Mouse (Mus musculus) ovary, postnatal 36 days (tissue): ENCODE measurements at regions not wholly inside any gene's neighbourhood (a gene's known extent, or its start where the extent isn't known, plus 50 kb on each side); places are given as distances from the start of the nearest gene placed in this dataset.
A peak's percentile ranks its signal among the peaks of the same experiment; 100 is the strongest.

Source experiments
- DNase-seq: peaks from one replicate; pipeline ENCODE4 v3.0.0; 2022; ENCODE audit warnings: low spot score, mixed read lengths

GRCm38 (mm10) chr13:44347662-44348061 lies 381.6 kb upstream of the Jarid2 start:
- peak; percentile 30 for DNase-seq

GRCm38 (mm10) chr13:44353899-44354298 lies 375.4 kb upstream of the Jarid2 start:
- peak; percentile 42 for DNase-seq

- peak; percentile 29 for DNase-seq
Observed at GRCm38 (mm10) chr13:44355771-44356221, 373.5 kb upstream of the Jarid2 start.

- DNase-seq = no peak
Observed at GRCm38 (mm10) chr13:44356981-44357380, 372.3 kb upstream of the Jarid2 start.

- no peak for DNase-seq
Observed at GRCm38 (mm10) chr13:44359344-44359743, 369.9 kb upstream of the Jarid2 start.

- no peak for DNase-seq
Observed at GRCm38 (mm10) chr13:44360016-44360415, 369.3 kb upstream of the Jarid2 start.

GRCm38 (mm10) chr13:44360725-44361290 lies 368.5 kb upstream of the Jarid2 start:
- DNase-seq = no peak

GRCm38 (mm10) chr13:44362293-44363005 lies 366.8 kb upstream of the Jarid2 start:
- no peak for DNase-seq

- no peak for DNase-seq
Observed at GRCm38 (mm10) chr13:44363016-44363415, 366.3 kb upstream of the Jarid2 start.

- no peak for DNase-seq
Observed at GRCm38 (mm10) chr13:44369301-44369700, 360.0 kb upstream of the Jarid2 start.

GRCm38 (mm10) chr13:44372361-44372877 lies 356.9 kb upstream of the Jarid2 start:
- DNase-seq = no peak

GRCm38 (mm10) chr13:44375476-44376159 lies 353.7 kb upstream of the Jarid2 start:
- DNase-seq = no peak

GRCm38 (mm10) chr13:44376160-44376488 lies 353.1 kb upstream of the Jarid2 start:
- DNase-seq = no peak

- DNase-seq = no peak
Observed at GRCm38 (mm10) chr13:44381721-44382450, 347.4 kb upstream of the Jarid2 start.

GRCm38 (mm10) chr13:44383322-44383721 lies 346.0 kb upstream of the Jarid2 start:
- DNase-seq = no peak

GRCm38 (mm10) chr13:44386767-44387166 lies 342.5 kb upstream of the Jarid2 start:
- no peak for DNase-seq

- no peak for DNase-seq
Observed at GRCm38 (mm10) chr13:44389696-44390095, 339.6 kb upstream of the Jarid2 start.

GRCm38 (mm10) chr13:44390666-44391390 lies 338.4 kb upstream of the Jarid2 start:
- DNase-seq = no peak

GRCm38 (mm10) chr13:44394016-44394415 lies 335.3 kb upstream of the Jarid2 start:
- DNase-seq = no peak

- DNase-seq = no peak
Observed at GRCm38 (mm10) chr13:44398613-44399369, 330.5 kb upstream of the Jarid2 start.

GRCm38 (mm10) chr13:44399370-44399685 lies 329.9 kb upstream of the Jarid2 start:
- DNase-seq = no peak
